Mouse (Mus musculus): ENCODE measurements around the gene Epas1. TPM values are rescaled to one million over a fixed set of nuclear protein-coding genes. Genes with fewer than 3 reads are reported as not detected.
A peak's percentile ranks its signal among the peaks of the same experiment; 100 is the strongest.

The Epas1 gene
- total RNA-seq, 2 experiments from 2014 or later = 82.1 to 90.7 TPM

DNA sequence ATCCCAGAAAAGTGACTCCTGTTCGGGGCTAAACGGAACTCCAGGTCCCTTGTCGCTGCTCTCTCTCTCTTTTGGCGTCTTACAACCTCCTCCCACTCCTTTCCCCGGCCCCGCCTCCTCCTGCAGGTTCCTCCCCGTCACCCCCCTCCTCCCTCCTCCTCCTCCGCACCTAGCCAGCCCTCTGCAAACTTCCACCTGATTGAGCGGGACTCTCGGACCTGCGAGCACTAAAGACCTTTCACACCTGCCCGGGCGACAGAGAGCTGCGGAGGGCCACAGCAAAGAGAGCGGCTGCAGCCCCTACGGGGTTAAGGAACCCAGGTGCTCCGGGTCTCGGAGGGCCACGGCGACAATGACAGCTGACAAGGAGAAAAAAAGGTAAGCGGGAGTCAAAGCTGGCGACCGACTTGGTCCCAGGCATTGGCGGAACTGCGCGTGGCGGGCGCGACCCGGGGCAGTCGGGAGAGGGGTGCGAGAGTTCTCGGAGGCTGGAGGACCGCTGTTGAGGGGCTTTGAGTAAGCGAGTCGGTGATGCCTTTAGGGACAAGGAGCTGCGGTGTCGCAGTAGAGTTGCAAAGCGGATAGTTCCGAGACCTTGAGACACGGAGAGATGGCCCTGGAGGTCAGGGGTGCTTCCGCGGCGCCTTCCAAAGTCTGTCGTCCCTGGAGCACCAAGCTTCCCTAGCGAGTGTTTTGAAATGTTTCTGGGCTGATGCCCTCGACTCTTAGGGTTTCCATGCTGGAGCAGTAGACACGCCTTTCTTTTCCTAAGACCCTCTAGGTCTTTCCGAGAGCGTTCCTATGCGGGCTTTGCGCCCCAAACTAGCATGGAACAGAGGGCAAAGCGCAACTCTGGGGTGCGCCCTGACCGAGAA is 668 bp downstream of the Epas1 start:
- no peak for DNase-seq (ENCODE audit: low spot score in 2 of 2)
- intact Hi-C loops (cut with DNase I) = loop anchor here (5.0 kb wide), 1 partner anchor 217 kb away; no protein-coding TSS in a partner anchor

DNA sequence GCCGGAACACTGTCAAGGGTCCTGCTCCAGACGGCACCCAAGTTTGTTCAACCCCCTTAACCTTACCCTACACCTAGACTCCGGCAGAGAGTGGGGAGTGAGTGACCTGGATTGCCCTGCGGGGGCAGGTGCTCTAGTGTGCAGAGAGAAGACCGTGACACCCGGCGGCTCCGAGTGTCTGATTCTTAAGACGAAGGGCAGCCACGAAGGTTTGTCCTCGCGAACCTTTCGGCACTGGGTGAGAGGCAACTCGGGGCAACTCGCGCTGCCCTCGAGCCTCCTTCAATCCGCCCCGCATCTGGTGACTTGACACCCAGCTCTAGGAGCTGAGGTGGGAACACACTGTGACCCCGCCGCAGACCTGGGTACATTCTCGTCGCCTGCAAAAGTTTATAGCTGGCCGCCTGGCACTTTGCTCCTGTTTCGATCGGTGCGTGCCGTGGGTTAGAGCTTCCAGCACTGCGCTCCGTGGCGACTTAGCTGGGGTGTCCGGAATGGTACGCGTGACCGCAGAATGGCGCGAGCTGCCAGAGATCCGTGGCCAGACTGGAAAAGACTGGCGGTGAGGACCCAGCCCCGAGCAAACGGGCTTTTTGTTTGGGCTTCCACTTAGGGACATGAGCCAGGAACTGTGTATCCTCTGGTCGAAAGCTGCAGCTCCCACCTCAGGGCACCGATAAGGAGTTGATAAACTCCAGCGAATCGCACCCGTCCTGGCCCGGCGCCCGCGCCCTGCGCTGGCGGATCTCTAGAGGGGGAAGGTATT is 1.5 kb downstream of the Epas1 start:
- no peak for DNase-seq (ENCODE audit: low spot score in 2 of 2)
- intact Hi-C loops (cut with DNase I) = loop anchor here (5.0 kb wide), 2 partner anchors 152 to 218 kb away; no protein-coding TSS in a partner anchor

DNA sequence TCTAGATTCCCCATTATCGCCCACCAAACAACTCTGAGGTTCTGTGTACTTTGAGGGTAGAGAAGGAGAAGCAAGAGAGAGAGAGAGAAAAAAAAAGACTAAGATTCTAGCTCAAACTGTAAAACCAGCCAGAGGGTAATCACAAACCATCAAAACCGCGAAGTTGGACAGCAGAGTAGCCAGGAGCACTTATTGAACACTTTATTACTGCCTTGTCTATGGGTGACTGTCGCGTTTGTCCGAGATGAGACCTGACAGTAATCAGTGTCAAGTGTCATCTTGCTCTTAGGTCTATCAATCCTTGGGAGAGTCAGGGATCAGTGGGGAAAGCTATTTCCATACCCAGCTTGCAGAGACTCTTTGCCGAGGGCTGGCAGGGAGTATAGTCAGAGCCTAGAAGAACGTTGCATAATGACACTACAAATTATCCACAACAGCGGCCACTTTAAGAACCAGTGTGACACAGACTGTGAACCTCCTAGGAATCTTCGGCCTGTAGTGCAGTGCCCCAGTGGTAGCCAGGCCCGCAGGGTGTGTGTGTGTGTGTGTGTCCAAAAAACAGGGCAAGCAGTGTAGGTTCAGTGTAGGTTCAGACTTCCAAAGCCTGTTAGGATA is 2.2 kb downstream of the Epas1 start:
- DNase-seq (ENCODE audit: low spot score in 2 of 2) = no peak
- intact Hi-C loops (cut with DNase I) = loop anchor here (2.0 to 5.0 kb wide), 2 partner anchors 43 to 152 kb away; no protein-coding TSS in a partner anchor

DNA sequence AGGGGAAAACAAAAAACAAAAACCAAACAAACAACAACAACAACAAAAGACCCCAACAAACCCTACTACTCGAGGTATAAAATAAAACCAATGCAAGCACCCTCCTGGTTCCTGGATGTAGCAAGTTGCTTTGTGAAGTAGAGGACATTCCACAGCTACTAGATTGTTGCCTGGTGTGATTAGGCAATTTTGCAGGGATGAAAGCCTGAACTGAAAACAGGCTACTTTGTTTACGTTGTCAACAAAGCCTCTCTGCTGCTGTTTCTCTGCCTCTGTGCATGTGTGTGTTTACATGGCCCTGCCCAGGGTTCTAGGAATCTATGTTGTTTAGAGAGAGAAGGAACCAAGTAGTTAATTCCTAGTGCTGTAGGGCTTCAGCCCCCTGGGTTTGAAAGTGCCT is 4.1 kb downstream of the Epas1 start:
- intact Hi-C loops (cut with DNase I) = loop anchor here (2.0 to 5.0 kb wide), 2 partner anchors 41 to 150 kb away; no protein-coding TSS in a partner anchor
- no peak for DNase-seq (ENCODE audit: low spot score in 2 of 2)

DNA sequence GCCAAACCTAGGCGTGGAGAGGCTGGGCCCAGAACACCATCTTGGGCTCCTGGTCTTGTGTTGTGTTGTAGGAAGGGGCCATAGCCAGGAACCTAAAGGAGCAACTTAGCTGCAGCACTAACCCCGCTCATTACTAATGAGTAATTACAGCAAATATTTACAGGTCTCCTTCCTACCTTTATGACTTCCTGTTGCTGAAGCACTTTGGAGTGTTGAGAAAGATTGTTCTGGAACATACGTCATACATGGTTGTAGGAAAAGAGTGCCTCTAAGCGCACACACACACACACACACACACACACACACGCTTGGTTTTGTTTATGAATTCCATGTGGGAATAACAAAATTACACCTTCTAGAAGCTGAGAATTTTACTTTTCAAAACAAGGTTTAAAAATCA is 8.4 kb downstream of the Epas1 start:
- no peak for DNase-seq (ENCODE audit: low spot score in 2 of 2)
- intact Hi-C loops (cut with DNase I) = no loop called here

DNA sequence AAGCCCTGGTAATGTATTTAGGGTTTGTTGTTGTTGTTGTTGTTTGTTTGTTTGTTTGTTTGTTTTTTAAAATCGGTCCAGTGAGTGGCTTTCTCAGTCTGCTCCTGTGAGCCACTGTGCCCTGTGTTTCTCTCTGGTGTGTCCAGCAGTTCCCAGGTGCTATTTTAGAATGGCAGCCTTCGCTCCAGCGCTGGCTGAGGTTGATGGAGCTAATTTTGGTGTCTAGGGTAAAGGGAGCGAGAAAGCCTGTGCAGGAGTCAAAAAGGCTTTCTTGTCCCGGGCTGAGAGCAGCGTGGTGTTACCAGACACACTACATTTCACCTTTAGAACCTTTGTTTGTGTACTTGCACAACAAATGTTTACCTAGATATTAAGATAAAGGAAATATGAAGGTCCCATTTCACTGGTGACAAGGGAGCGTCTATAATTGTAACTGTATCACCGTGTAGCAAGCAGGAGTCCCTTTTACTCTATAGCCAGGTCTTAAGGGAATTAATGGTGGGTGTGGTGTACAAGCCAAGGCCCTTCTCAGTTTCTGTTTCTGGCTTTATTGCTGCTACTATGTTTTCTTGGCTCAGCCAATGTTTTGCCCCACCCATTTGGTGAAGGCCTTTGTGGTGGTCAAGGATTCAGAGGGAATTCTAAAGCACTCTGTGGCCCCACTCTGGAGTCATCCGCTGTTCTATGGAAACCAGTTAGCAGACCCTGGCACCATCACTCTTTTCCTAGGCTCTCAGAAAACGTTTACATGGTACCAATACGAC is 9.2 kb downstream of the Epas1 start:
- DNase-seq (ENCODE audit: low spot score in 2 of 2) = no peak
- intact Hi-C loops (cut with DNase I) = no loop called here

DNA sequence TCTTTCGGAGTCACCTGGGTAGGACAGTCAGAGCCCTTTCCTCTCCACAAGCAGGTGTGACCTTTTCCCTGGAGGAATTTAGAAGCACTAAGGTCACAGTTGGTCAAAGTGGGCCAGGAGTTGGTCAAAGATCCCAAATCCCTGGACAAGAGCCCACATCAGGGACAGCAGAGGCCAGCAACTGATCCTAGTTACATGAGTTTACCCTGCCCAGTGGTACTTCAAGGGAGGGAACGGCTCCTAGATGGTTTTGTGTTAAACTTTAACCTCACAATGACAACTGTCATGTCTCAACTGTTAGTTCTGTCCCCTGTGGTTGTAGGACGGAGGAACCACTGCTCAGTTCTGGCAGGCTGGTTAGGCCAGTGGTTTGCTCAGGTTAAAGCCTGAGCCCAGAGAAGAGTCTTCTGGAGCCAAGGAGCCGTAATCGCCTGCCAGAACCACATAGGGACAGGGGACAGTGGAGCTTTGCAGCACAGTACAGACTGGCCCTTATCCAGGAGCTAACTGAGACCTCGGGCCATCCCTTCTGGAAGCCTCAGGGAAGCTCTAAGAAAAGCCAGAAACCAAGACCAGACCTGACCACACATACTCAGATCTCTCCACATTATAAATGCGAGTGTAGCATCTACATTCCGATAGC is 12.4 kb downstream of the Epas1 start:
- DNase-seq (ENCODE audit: low spot score in 2 of 2) = no peak
- intact Hi-C loops (cut with DNase I) = no loop called here

DNA sequence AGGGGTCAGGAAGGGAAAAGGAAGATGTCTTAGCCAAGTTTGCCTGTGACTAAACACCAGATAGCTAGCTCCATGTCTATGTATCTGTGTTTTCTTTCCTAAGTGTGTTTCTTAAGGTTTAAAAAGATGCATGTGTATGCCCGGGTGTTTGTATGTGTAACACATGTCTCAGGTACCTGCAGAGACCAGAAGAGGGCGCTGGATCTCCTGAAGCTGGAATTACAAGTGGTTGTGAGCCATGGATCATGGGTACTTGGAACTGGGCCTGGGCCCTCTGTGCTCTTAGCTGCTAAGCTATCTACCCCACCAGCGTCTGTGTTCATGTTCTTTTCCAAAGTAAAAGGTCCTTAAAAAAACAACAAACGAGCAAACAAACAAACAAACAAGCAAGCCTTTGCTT is 12.9 kb downstream of the Epas1 start:
- DNase-seq (ENCODE audit: low spot score in 2 of 2) = no peak
- intact Hi-C loops (cut with DNase I) = no loop called here

DNA sequence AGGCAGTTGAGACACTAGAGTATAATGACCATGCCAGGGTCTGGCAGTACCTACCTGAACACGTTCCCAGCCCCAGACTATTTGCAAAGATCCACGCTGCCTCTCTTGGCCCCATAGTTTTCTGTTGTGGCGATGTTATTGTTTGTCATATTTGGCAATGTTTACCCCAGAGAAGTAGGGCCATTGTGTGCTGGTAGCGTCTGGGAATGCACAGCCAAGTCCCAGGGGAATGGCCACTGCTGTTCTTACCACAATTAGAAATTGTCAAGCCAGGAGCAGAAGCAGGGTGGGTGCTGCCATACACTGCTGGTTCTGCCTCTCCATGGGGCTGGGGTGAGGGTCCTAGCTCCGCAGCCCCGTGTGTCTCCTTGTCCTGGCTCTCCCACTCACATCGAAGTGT is 15.1 kb downstream of the Epas1 start:
- DNase-seq (ENCODE audit: low spot score in 2 of 2) = no peak
- intact Hi-C loops (cut with DNase I) = no loop called here

DNA sequence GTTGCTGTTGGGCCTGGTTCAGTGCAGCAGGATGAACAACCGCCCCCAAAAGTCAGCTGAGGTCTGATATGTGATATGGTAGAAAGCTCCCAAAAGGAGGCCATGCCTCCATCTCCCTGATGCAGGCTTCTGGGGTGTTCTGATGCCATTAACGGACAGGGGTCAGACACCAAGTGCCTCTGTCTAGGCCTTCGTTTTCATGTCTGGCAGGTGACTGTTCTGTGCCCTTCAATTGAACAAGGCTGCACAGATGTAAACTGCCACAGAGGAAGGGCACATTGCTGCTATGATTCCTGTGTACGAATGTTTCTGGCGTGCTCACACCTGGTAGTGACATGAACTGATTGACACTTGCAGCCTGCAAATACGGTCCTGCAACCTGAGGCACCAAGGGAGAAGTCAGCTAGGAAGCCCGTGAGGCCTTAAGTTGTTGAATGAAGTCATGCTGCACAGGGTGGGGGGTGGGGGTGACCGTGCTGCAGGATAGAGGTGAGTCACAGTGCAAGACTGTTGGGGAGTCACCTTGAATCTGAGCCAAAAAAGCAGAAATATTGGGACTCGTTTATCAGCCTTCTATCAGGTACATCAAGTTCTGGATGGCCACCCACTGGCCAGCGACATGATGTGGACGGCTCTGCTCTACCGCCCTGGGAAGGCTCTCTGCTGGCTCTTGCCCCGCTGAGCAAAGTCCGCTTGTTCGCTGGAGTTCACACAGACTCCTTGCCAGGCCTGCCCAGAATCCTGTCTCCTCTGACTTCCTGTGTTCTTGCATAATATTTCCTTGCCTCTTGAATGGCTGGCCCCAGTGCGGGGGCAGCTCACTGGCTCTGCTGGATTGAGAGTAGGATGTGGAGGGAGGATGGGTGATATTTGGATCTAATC is 16.1 kb downstream of the Epas1 start:
- intact Hi-C loops (cut with DNase I) = no loop called here
- DNase-seq (ENCODE audit: low spot score in 2 of 2) = peak in 1 of 2 experiments; percentile 25

DNA sequence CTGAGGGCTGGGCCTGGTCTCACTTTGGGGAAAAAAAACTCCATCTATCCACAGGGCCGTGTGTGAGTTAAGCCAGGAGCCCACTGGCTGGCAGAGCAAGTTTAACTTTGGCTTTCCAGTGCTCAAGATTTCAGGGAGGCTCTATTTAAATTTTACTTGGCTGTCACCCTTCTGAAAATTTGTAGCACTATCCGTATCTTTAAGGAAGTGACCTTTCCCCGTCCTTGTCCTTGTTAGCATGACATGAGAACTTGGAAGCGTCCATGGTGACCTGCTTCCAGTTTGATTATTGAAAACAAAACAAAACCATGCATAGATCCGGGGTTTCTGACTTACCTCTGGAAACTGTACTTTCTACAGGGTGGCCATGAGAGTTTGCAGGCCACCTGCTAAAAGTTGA is 17.3 kb downstream of the Epas1 start:
- intact Hi-C loops (cut with DNase I) = no loop called here
- DNase-seq (ENCODE audit: low spot score in 2 of 2) = no peak

DNA sequence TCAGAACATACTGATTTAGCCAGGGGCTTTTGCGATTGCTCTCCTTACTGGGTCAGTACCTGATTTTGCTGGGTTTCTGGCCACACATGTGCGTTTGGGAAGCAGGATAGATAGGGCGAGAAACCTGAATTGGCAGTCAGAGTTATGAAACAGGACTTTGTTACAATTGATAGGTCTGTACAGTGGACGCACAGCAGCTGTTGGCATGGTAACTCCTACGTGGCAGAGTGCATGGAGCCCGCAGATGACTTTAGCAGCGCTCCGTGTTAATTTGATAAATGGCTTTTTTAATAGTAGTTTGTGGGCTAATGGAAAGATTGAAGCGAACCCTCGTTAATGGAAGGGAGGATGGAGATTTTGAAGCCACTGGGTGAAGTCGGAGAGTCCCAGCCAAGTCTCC is 18.5 kb downstream of the Epas1 start:
- no peak for DNase-seq (ENCODE audit: low spot score in 2 of 2)
- intact Hi-C loops (cut with DNase I) = no loop called here

DNA sequence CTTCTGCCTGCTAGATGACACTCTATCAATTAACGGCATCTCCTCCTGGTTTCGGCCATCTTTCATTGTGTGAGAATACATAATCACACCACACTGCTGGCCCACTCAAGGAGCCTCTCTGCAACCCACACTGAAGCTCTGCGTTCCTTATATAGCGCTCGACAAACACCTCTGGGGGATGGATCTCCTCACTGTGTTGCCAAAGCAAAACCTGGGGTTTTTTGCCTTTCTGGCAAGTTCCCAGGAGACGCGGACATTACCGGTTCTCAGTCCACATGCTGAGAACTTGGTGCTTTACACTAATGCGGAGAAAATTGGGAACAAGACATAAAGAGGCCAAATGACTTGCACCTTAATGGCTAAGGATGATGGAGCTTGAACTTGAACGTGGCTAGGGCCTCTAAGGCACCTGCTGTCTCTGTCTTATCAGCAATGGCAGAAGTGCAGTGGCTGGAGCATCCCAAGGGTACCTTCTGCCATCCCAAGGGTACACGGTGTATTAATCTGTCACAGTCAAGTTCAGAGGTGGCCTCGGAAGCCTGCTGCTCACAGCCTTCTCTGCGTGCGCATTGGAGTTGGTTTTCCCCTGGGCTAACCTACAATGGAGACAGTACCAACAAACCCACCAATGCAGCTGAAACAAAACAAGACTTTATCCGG is 19.6 kb downstream of the Epas1 start:
- intact Hi-C loops (cut with DNase I) = no loop called here
- DNase-seq (ENCODE audit: low spot score in 2 of 2) = no peak

DNA sequence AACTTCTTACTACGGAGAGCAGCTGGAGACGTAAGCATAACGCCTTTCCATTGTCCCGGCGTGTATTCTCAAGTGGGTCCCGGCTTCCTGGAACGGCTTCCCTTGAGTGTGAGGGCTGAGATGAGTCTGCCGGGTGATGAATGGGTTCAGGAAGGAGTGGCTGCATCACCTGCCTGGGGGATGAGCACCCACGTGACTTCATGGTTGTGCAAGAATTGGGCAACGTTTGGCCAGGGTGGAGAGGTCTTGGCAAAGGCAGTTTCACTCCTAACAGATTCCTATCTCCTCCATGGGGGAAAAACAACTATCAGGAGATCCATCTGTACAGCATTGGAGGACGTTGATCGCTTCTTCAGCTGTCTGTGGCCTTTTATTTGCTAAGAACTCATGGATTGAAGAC is 23.0 kb downstream of the Epas1 start:
- intact Hi-C loops (cut with DNase I) = no loop called here
- no peak for DNase-seq (ENCODE audit: low spot score in 2 of 2)

DNA sequence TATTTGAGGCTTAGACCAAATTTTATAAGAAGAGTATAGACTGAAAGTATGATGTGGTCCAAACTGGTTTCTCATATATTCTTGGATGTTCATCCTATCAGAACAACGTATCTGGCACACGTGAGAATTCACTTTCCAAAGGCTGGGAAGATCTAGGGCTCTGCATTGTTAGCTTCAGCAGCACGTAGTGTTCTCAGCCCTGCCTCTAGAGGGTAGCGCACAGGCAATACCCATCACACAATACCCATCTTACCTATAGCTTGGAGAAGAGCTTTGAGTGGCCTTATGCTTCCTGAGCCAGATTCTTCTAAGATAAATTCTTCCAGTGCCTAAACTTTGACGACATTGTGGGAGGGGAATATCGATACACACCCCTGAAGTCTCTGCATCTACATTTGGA is 24.6 kb downstream of the Epas1 start:
- no peak for DNase-seq (ENCODE audit: low spot score in 2 of 2)
- intact Hi-C loops (cut with DNase I) = no loop called here

DNA sequence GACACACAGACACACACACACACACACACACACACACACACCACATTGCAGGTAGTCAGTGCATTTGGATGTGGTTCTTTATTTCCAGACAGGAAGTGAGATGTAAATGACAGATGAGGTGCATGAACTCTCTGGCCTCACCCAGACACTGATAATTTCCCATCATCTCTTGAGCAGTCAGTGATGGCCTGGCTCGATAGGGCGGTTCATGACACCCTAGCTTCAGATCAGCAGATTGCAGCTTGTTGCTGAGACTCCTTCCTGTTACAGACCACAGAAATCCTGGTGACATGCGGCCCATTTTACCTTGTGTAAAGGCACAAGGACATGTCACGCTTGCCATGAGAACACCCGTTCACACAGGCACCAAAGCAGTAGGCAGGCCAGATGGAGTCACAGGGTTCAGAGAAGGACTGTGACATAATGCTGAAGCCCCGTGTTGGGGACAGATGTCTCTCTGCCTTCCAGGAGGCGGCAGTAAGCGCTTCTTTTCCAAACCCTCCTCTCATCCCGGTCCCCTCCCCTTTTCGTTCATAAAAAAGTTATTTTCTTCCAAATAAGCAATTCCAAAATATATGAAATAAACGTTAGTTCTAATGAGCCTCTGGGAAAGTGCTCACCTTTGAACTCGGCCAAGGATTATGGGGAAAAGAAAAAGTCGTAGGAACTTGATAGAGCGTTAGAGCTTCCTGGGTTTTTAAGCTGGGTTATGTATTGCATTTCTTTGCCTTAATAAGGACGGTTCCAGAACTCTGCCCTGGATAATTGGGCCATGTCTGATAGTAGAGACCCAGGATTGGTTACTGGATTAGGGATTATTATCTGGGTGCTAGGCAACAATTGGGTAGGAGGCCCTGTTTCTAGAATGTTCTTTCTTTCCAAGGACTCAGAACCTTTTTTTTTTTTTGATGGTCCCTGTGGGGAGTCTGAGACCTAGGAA is 26.0 kb downstream of the Epas1 start:
- intact Hi-C loops (cut with DNase I) = no loop called here
- no peak for DNase-seq (ENCODE audit: low spot score in 2 of 2)

Data from left cerebral cortex, postnatal 25 days (tissue).